In genomic region chr2:28418034-28418433, GRCm38 (mm10) we compare ENCODE assay signal across 8 mouse cellular contexts. TPM values are rescaled to one million over a fixed set of nuclear protein-coding genes. Genes with fewer than 3 reads are reported as not detected.
DNase-seq lines count a peak whose midpoint lies in the region; ATAC-seq and TF ChIP-seq lines count a peak whose summit lies in the region.

No protein-coding gene starts in this region.

- H3K36me3 ChIP-seq in embryonic facial prominence, embryonic 11.5 days (replicated peaks; ENCODE audit: control insufficient read depth, insufficient read depth, low read depth, low read length): no peaks in the 10 kb centered on the region
- H3K36me3 ChIP-seq in kidney, postnatal 0 days (ENCODE audit: insufficient read depth, low read length): no peaks in the 10 kb centered on the region
- H3K36me3 ChIP-seq in liver, embryonic 11.5 days (ENCODE audit: control insufficient read depth, insufficient read depth, low read length): no peaks in the 10 kb centered on the region
- no peaks in the 10 kb centered on the region for H3K36me3 ChIP-seq in neural tube, embryonic 14.5 days (ENCODE audit: control insufficient read depth, insufficient read depth, low read length)
- no peaks in the 10 kb centered on the region for H3K36me3 ChIP-seq in testis, adult 2 months (ENCODE audit: control insufficient read depth, insufficient read depth, low read length)

- no peak overlapping the region for H3K4me3 ChIP-seq in embryonic facial prominence, embryonic 11.5 days (ENCODE audit: low read depth, low read length)
- no peak overlapping the region for H3K4me3 ChIP-seq in kidney, postnatal 0 days (replicated peaks; ENCODE audit: low read depth, low read length)
- H3K4me3 ChIP-seq in liver, embryonic 11.5 days (ENCODE audit: low read depth, low read length): no peak overlapping the region
- H3K4me3 ChIP-seq in neural tube, embryonic 14.5 days (ENCODE audit: low read depth, low read length): no peak overlapping the region
- H3K4me3 ChIP-seq in testis, adult 2 months (ENCODE audit: control insufficient read depth, low read depth, low read length): no peak overlapping the region

- peak; percentile 91 for TF ChIP-seq CTCF in kidney, postnatal 0 days (IDR thresholded peaks at IDR 0.05; ENCODE audit: low read depth)
- TF ChIP-seq CTCF in testis, adult 2 months (IDR thresholded peaks at IDR 0.05; ENCODE audit: control insufficient read depth, insufficient read depth, insufficient replicate concordance, low read depth, low read length): peak; percentile 82

- H3K4me1 ChIP-seq in embryonic facial prominence, embryonic 11.5 days (ENCODE audit: control insufficient read depth, insufficient read depth, low read length): no peaks in the 10 kb centered on the region
- no peaks in the 10 kb centered on the region for H3K4me1 ChIP-seq in kidney, postnatal 0 days (replicated peaks; ENCODE audit: insufficient read depth, low read length)
- peaks cover 2% of the 10 kb centered on the region; the same call in 1 of the 2 replicates for H3K4me1 ChIP-seq in liver, embryonic 11.5 days (replicated peaks; ENCODE audit: control insufficient read depth, insufficient read depth, low read length)
- peaks cover 9% of the 10 kb centered on the region; the same call in 1 of the 2 replicates for H3K4me1 ChIP-seq in neural tube, embryonic 14.5 days (ENCODE audit: control insufficient read depth, insufficient read depth, low read length)
- H3K4me1 ChIP-seq in testis, adult 2 months (ENCODE audit: control insufficient read depth, insufficient read depth, low read length): peaks cover 7% of the 10 kb centered on the region

- H3K4me2 ChIP-seq in embryonic facial prominence, embryonic 11.5 days (ENCODE audit: low read depth, low read length): no peak overlapping the region
- H3K4me2 ChIP-seq in kidney, postnatal 0 days (ENCODE audit: low read length): no peak overlapping the region
- H3K4me2 ChIP-seq in liver, embryonic 11.5 days: no peak overlapping the region
- H3K4me2 ChIP-seq in neural tube, embryonic 14.5 days (ENCODE audit: low read depth, low read length): no peak overlapping the region

- no peak overlapping the region for H3K9ac ChIP-seq in embryonic facial prominence, embryonic 11.5 days (replicated peaks; ENCODE audit: low read length)
- H3K9ac ChIP-seq in kidney, postnatal 0 days (ENCODE audit: low read depth, low read length): no peak overlapping the region
- no peak overlapping the region for H3K9ac ChIP-seq in liver, embryonic 11.5 days (ENCODE audit: low read depth, low read length)
- no peak overlapping the region for H3K9ac ChIP-seq in neural tube, embryonic 14.5 days (replicated peaks; ENCODE audit: low read depth, low read length)

- no peaks in the 10 kb centered on the region for H3K9me3 ChIP-seq in embryonic facial prominence, embryonic 11.5 days (replicated peaks; ENCODE audit: control insufficient read depth, low read length)
- H3K9me3 ChIP-seq in kidney, postnatal 0 days (replicated peaks; ENCODE audit: low read length): no peaks in the 10 kb centered on the region
- no peaks in the 10 kb centered on the region for H3K9me3 ChIP-seq in liver, embryonic 11.5 days (ENCODE audit: control insufficient read depth, low read length)
- H3K9me3 ChIP-seq in neural tube, embryonic 14.5 days (ENCODE audit: control insufficient read depth, low read length): no peaks in the 10 kb centered on the region

- no peak for TF ChIP-seq POLR2A in testis, adult 2 months (IDR thresholded peaks at IDR 0.05; ENCODE audit: control insufficient read depth, low read depth, low read length)

- DNase-seq in B cell, adult 2 months: peak; percentile 86 to 89
- peak; percentile 89 to 93 for DNase-seq in adrenal gland, postnatal 36 days
- peak; percentile 89 for DNase-seq in embryonic facial prominence, embryonic 11.5 days (ENCODE audit: low spot score)
- peak; percentile 85 for DNase-seq in heart, adult 8-10 months (ENCODE audit: low spot score)
- DNase-seq in kidney, postnatal 0 days (ENCODE audit: low spot score): peak; percentile 92
- peak; percentile 76 for DNase-seq in liver, embryonic 11.5 days (ENCODE audit: low spot score)

- no peak for ATAC-seq in embryonic facial prominence, embryonic 11.5 days (replicated peaks; ENCODE audit: insufficient number of reproducible peaks, low FRiP score, low TSS enrichment, low read depth)
- peak; percentile 33; the same call in 1 of the 2 replicates for ATAC-seq in kidney, postnatal 0 days (replicated peaks; ENCODE audit: low FRiP score, low read depth)
- ATAC-seq in liver, embryonic 11.5 days (replicated peaks; ENCODE audit: low FRiP score): 0 out of 2 replicates have a peak, but pooled peaks have one; percentile 34
- peak; percentile 66; the same call in 1 of the 2 replicates for ATAC-seq in neural tube, embryonic 14.5 days (ENCODE audit: low read depth)

- H3K27ac ChIP-seq in embryonic facial prominence, embryonic 11.5 days (replicated peaks; ENCODE audit: low read depth, low read length): no peak overlapping the region
- H3K27ac ChIP-seq in kidney, postnatal 0 days: no peak overlapping the region
- H3K27ac ChIP-seq in liver, embryonic 11.5 days (ENCODE audit: low read depth, low read length): no peak overlapping the region
- no peak overlapping the region for H3K27ac ChIP-seq in neural tube, embryonic 14.5 days (ENCODE audit: low read depth, low read length)
- no peak overlapping the region for H3K27ac ChIP-seq in testis, adult 2 months (ENCODE audit: control insufficient read depth, insufficient read depth, low read depth, low read length)

- 42% methylated on average over 2 of the region's 2 CpGs for WGBS in embryonic facial prominence, embryonic 11.5 days
- 42% methylated on average over 2 of the region's 2 CpGs for WGBS in kidney, postnatal 0 days
- WGBS in liver, embryonic 11.5 days: 47% methylated on average over 2 of the region's 2 CpGs
- 46% methylated on average over 2 of the region's 2 CpGs for WGBS in neural tube, embryonic 14.5 days

- no peaks in the 10 kb centered on the region for H3K27me3 ChIP-seq in embryonic facial prominence, embryonic 11.5 days (ENCODE audit: control insufficient read depth, insufficient read depth, low read length)
- H3K27me3 ChIP-seq in kidney, postnatal 0 days (ENCODE audit: insufficient read depth, low read length): no peaks in the 10 kb centered on the region
- H3K27me3 ChIP-seq in liver, embryonic 11.5 days (replicated peaks; ENCODE audit: control insufficient read depth, insufficient read depth, low read length): no peaks in the 10 kb centered on the region
- H3K27me3 ChIP-seq in neural tube, embryonic 14.5 days (ENCODE audit: control insufficient read depth, insufficient read depth, low read length): no peaks in the 10 kb centered on the region
- H3K27me3 ChIP-seq in testis, adult 2 months (ENCODE audit: control insufficient read depth, insufficient read depth, low read length): no peaks in the 10 kb centered on the region

RNA-seq across cellular contexts. Expression of gene Ppp1r26, which starts 28.6 kb away (rescaled TPM):
- 1 to 10 TPM; 5.1 to 5.6 TPM for total RNA-seq in adrenal gland, postnatal 36 days (2021)
- 2.7 and 4.1 TPM in 2 replicates for polyA plus RNA-seq in embryonic facial prominence, embryonic 11.5 days (2014; fragmentation: Nextera tagmentation; extraction: Ambion mirVana)
- 1 to 10 TPM; 3.4 to 6.9 (median 3.9) TPM for total RNA-seq in heart, adult 8-10 months (2022)
- 2.4 and 2.8 TPM in 2 replicates for polyA plus RNA-seq in kidney, postnatal 0 days (2015; fragmentation: Nextera tagmentation; extraction: Ambion mirVana)
- polyA plus RNA-seq in liver, embryonic 11.5 days (2014; fragmentation: Nextera tagmentation; extraction: Ambion mirVana): 1.3 and 1.5 TPM in 2 replicates
- 14.1 and 15.9 TPM in 2 replicates for polyA plus RNA-seq in neural tube, embryonic 14.5 days (2014; fragmentation: Nextera tagmentation; extraction: Ambion mirVana)
- 11.9 and 13.0 TPM in 2 replicates for polyA plus RNA-seq in testis, adult 2 months (2012; rRNA removed)

RNA-seq across cellular contexts. Expression of gene 1700007K13Rik, which starts 48.1 kb away (rescaled TPM):
- total RNA-seq in adrenal gland, postnatal 36 days (2021): not detected
- 0.90 and 1.5 TPM in 2 replicates for polyA plus RNA-seq in embryonic facial prominence, embryonic 11.5 days (2014; fragmentation: Nextera tagmentation; extraction: Ambion mirVana)
- under 1 TPM in 1 of 4 experiments, not detected in 3; 0.43 TPM for total RNA-seq in heart, adult 8-10 months (2022)
- polyA plus RNA-seq in kidney, postnatal 0 days (2015; fragmentation: Nextera tagmentation; extraction: Ambion mirVana): 0.22 and 0.49 TPM in 2 replicates
- 0.29 TPM in 1 of 2 replicates, not detected in the other for polyA plus RNA-seq in liver, embryonic 11.5 days (2014; fragmentation: Nextera tagmentation; extraction: Ambion mirVana)
- 4.7 and 7.5 TPM in 2 replicates for polyA plus RNA-seq in neural tube, embryonic 14.5 days (2014; fragmentation: Nextera tagmentation; extraction: Ambion mirVana)
- polyA plus RNA-seq in testis, adult 2 months (2012; rRNA removed): 49.9 and 54.6 TPM in 2 replicates

RNA-seq across cellular contexts. Expression of gene Mrps2, which starts 49.8 kb away (rescaled TPM):
- total RNA-seq in adrenal gland, postnatal 36 days (2021): 10 to 100 TPM; 51.1 to 56.2 TPM
- 68.4 and 71.4 TPM in 2 replicates for polyA plus RNA-seq in embryonic facial prominence, embryonic 11.5 days (2014; fragmentation: Nextera tagmentation; extraction: Ambion mirVana)
- 10 to 100 TPM; 39.1 to 46.8 (median 42.0) TPM for total RNA-seq in heart, adult 8-10 months (2022)
- 51.9 and 54.1 TPM in 2 replicates for polyA plus RNA-seq in kidney, postnatal 0 days (2015; fragmentation: Nextera tagmentation; extraction: Ambion mirVana)
- 68.2 and 69.3 TPM in 2 replicates for polyA plus RNA-seq in liver, embryonic 11.5 days (2014; fragmentation: Nextera tagmentation; extraction: Ambion mirVana)
- polyA plus RNA-seq in neural tube, embryonic 14.5 days (2014; fragmentation: Nextera tagmentation; extraction: Ambion mirVana): 57.2 and 57.7 TPM in 2 replicates
- 22.1 and 24.9 TPM in 2 replicates for polyA plus RNA-seq in testis, adult 2 months (2012; rRNA removed)
